Mouse (Mus musculus): Measurements from ENCODE around the gene Lrrc8c. TPM values are rescaled to one million over a fixed set of nuclear protein-coding genes. Genes with fewer than 3 reads are reported as not detected.

Gene Lrrc8c
- total RNA-seq, 1 experiment = 9.4 TPM

GRCm38 (mm10) chr5:105572160-105572692 is 53.0 kb downstream of the Lrrc8c start:
- DNase-seq (ENCODE audit: low read depth, low spot score) = no peak
- Histone ChIP-seq H3K4me1 (ENCODE audit: control insufficient read depth in 2 of 2, insufficient read depth in 2 of 2, low read length in 2 of 2, poor library complexity in 1 of 2) (no peaks in the 10 kb centered on the region; a peak in 1 of 4 replicates), H3K27ac (ENCODE audit: insufficient read depth, low read depth, low read length, poor library complexity, severe bottlenecking) (no peak overlapping the region), H3K4me3 (ENCODE audit: insufficient read depth in 1 of 2, low read depth in 1 of 2, low read length in 2 of 2, poor library complexity in 1 of 2, severe bottlenecking in 1 of 2) (no peak overlapping the region), H3K36me3 (ENCODE audit: control insufficient read depth, insufficient read depth, low read length, poor library complexity, severe bottlenecking) (no peaks in the 10 kb centered on the region), H3K9ac (ENCODE audit: insufficient read depth, low read depth, low read length, poor library complexity, severe bottlenecking) (no peak overlapping the region), H3K9me3 (ENCODE audit: control insufficient read depth, insufficient read depth, low read depth, low read length) (no peaks in the 10 kb centered on the region)
- in situ Hi-C loops (cut with MboI; ENCODE audit: low sequenced_read_pairs in 2 of 2, unreplicated experiment in 2 of 2) = no loop called here
- no peak for TF ChIP-seq CHD2 (IDR thresholded peaks at IDR 0.05; ENCODE audit: low read depth, low read length)
- no peak for TF ChIP-seq HCFC1 (IDR thresholded peaks at IDR 0.05; ENCODE audit: borderline replicate concordance, insufficient read depth, low read length)
- TF ChIP-seq ZC3H11A (IDR thresholded peaks at IDR 0.05; ENCODE audit: borderline replicate concordance, low read depth, low read length) = no peak
- no peak for TF ChIP-seq MAFK (IDR thresholded peaks at IDR 0.05; ENCODE audit: insufficient read depth, low read depth, low read length)
- no peak for TF ChIP-seq ZNF384 (IDR thresholded peaks at IDR 0.05; ENCODE audit: low read depth, low read length)

- DNase-seq (ENCODE audit: low read depth, low spot score) = no peak
- Histone ChIP-seq H3K9ac (ENCODE audit: insufficient read depth, low read depth, low read length, poor library complexity, severe bottlenecking) (no peak overlapping the region), H3K4me3 (ENCODE audit: insufficient read depth in 1 of 2, low read depth in 1 of 2, low read length in 2 of 2, poor library complexity in 1 of 2, severe bottlenecking in 1 of 2) (no peak overlapping the region), H3K36me3 (ENCODE audit: control insufficient read depth, insufficient read depth, low read length, poor library complexity, severe bottlenecking) (no peaks in the 10 kb centered on the region), H3K4me1 (ENCODE audit: control insufficient read depth in 2 of 2, insufficient read depth in 2 of 2, low read length in 2 of 2, poor library complexity in 1 of 2) (no peaks in the 10 kb centered on the region; a peak in 1 of 4 replicates), H3K9me3 (ENCODE audit: control insufficient read depth, insufficient read depth, low read depth, low read length) (no peaks in the 10 kb centered on the region), H3K27ac (ENCODE audit: insufficient read depth, low read depth, low read length, poor library complexity, severe bottlenecking) (no peak overlapping the region)
- in situ Hi-C loops (cut with MboI; ENCODE audit: low sequenced_read_pairs in 2 of 2, unreplicated experiment in 2 of 2) = no loop called here
- TF ChIP-seq ZNF384 (IDR thresholded peaks at IDR 0.05; ENCODE audit: low read depth, low read length) (no peak), CHD2 (IDR thresholded peaks at IDR 0.05; ENCODE audit: low read depth, low read length) (no peak)
Observed at GRCm38 (mm10) chr5:105572876-105573275, 53.7 kb downstream of the Lrrc8c start.

GRCm38 (mm10) chr5:105574835-105575234 is 55.6 kb downstream of the Lrrc8c start:
- no peaks in the 10 kb centered on the region for H3K9me3 ChIP-seq (ENCODE audit: control insufficient read depth, insufficient read depth, low read depth, low read length)
- no peak for DNase-seq (ENCODE audit: low read depth, low spot score)
- in situ Hi-C loops (cut with MboI; ENCODE audit: low sequenced_read_pairs in 2 of 2, unreplicated experiment in 2 of 2) = no loop called here
- TF ChIP-seq MAFK (IDR thresholded peaks at IDR 0.05; ENCODE audit: insufficient read depth, low read depth, low read length) (no peak), HCFC1 (IDR thresholded peaks at IDR 0.05; ENCODE audit: borderline replicate concordance, insufficient read depth, low read length) (no peak), CHD2 (IDR thresholded peaks at IDR 0.05; ENCODE audit: low read depth, low read length) (no peak)
- H3K36me3 ChIP-seq (ENCODE audit: control insufficient read depth, insufficient read depth, low read length, poor library complexity, severe bottlenecking) = no peaks in the 10 kb centered on the region
- H3K9ac ChIP-seq (ENCODE audit: insufficient read depth, low read depth, low read length, poor library complexity, severe bottlenecking) = no peak overlapping the region
- H3K4me1 ChIP-seq (ENCODE audit: control insufficient read depth in 2 of 2, insufficient read depth in 2 of 2, low read length in 2 of 2, poor library complexity in 1 of 2) = no peaks in the 10 kb centered on the region; a peak in 1 of 4 replicates
- H3K4me3 ChIP-seq (ENCODE audit: insufficient read depth in 1 of 2, low read depth in 1 of 2, low read length in 2 of 2, poor library complexity in 1 of 2, severe bottlenecking in 1 of 2) = no peak overlapping the region
- H3K27ac ChIP-seq (ENCODE audit: insufficient read depth, low read depth, low read length, poor library complexity, severe bottlenecking) = no peak overlapping the region

- Histone ChIP-seq H3K36me3 (ENCODE audit: control insufficient read depth, insufficient read depth, low read length, poor library complexity, severe bottlenecking) (no peaks in the 10 kb centered on the region), H3K9ac (ENCODE audit: insufficient read depth, low read depth, low read length, poor library complexity, severe bottlenecking) (no peak overlapping the region), H3K9me3 (ENCODE audit: control insufficient read depth, insufficient read depth, low read depth, low read length) (no peaks in the 10 kb centered on the region), H3K27ac (ENCODE audit: insufficient read depth, low read depth, low read length, poor library complexity, severe bottlenecking) (no peak overlapping the region), H3K4me1 (ENCODE audit: control insufficient read depth in 2 of 2, insufficient read depth in 2 of 2, low read length in 2 of 2, poor library complexity in 1 of 2) (no peaks in the 10 kb centered on the region; a peak in 1 of 4 replicates), H3K4me3 (ENCODE audit: insufficient read depth in 1 of 2, low read depth in 1 of 2, low read length in 2 of 2, poor library complexity in 1 of 2, severe bottlenecking in 1 of 2) (no peak overlapping the region)
- in situ Hi-C loops (cut with MboI; ENCODE audit: low sequenced_read_pairs in 2 of 2, unreplicated experiment in 2 of 2) = no loop called here
- no peak for TF ChIP-seq MAFK (IDR thresholded peaks at IDR 0.05; ENCODE audit: insufficient read depth, low read depth, low read length)
- TF ChIP-seq ZNF384 (IDR thresholded peaks at IDR 0.05; ENCODE audit: low read depth, low read length) = no peak
- TF ChIP-seq HCFC1 (IDR thresholded peaks at IDR 0.05; ENCODE audit: borderline replicate concordance, insufficient read depth, low read length) = no peak
- no peak for TF ChIP-seq ZC3H11A (IDR thresholded peaks at IDR 0.05; ENCODE audit: borderline replicate concordance, low read depth, low read length)
- TF ChIP-seq CHD2 (IDR thresholded peaks at IDR 0.05; ENCODE audit: low read depth, low read length) = no peak
- no peak for DNase-seq (ENCODE audit: low read depth, low spot score)
Observed at GRCm38 (mm10) chr5:105575839-105576238, 56.7 kb downstream of the Lrrc8c start.

GRCm38 (mm10) chr5:105580909-105581308 is 61.7 kb downstream of the Lrrc8c start:
- Histone ChIP-seq H3K9ac (ENCODE audit: insufficient read depth, low read depth, low read length, poor library complexity, severe bottlenecking) (no peak overlapping the region), H3K27ac (ENCODE audit: insufficient read depth, low read depth, low read length, poor library complexity, severe bottlenecking) (no peak overlapping the region), H3K4me1 (ENCODE audit: control insufficient read depth in 2 of 2, insufficient read depth in 2 of 2, low read length in 2 of 2, poor library complexity in 1 of 2) (no peaks in the 10 kb centered on the region), H3K36me3 (ENCODE audit: control insufficient read depth, insufficient read depth, low read length, poor library complexity, severe bottlenecking) (no peaks in the 10 kb centered on the region; the same call in 1 of the 2 replicates), H3K4me3 (ENCODE audit: insufficient read depth in 1 of 2, low read depth in 1 of 2, low read length in 2 of 2, poor library complexity in 1 of 2, severe bottlenecking in 1 of 2) (no peak overlapping the region), H3K9me3 (ENCODE audit: control insufficient read depth, insufficient read depth, low read depth, low read length) (no peaks in the 10 kb centered on the region)
- in situ Hi-C loops (cut with MboI; ENCODE audit: low sequenced_read_pairs in 2 of 2, unreplicated experiment in 2 of 2) = no loop called here
- TF ChIP-seq ZNF384 (IDR thresholded peaks at IDR 0.05; ENCODE audit: low read depth, low read length) (no peak), HCFC1 (IDR thresholded peaks at IDR 0.05; ENCODE audit: borderline replicate concordance, insufficient read depth, low read length) (no peak), CHD2 (IDR thresholded peaks at IDR 0.05; ENCODE audit: low read depth, low read length) (no peak), MAFK (IDR thresholded peaks at IDR 0.05; ENCODE audit: insufficient read depth, low read depth, low read length) (no peak), ZC3H11A (IDR thresholded peaks at IDR 0.05; ENCODE audit: borderline replicate concordance, low read depth, low read length) (no peak)
- DNase-seq (ENCODE audit: low read depth, low spot score) = no peak
